Mouse (Mus musculus): ENCODE measurements around the gene Itpr2. TPM values are rescaled to one million over a fixed set of nuclear protein-coding genes. Genes with fewer than 3 reads are reported as not detected.
A peak's percentile ranks its signal among the peaks of the same experiment; 100 is the strongest.

Itpr2 gene
- polyA plus RNA-seq, 1 experiment: 18.0 TPM

- no peak for TF ChIP-seq CTCF (IDR thresholded peaks at IDR 0.05; ENCODE audit: extremely low read depth, insufficient read depth, insufficient read length, insufficient replicate concordance)
- no peak for TF ChIP-seq POLR2A (IDR thresholded peaks at IDR 0.05; ENCODE audit: low read depth, low read length)
- Histone ChIP-seq H3K27me3 (ENCODE audit: control insufficient read depth, insufficient read depth, low read length) (no peaks in the 10 kb centered on the region), H3K36me3 (ENCODE audit: control insufficient read depth, insufficient read depth, low read length) (peaks cover 9% of the 10 kb centered on the region), H3K4me1 (ENCODE audit: control insufficient read depth, insufficient read depth, insufficient read length) (peaks cover under 1% of the 10 kb centered on the region; the same call in 1 of the 2 replicates), H3K4me3 (ENCODE audit: extremely low read depth, insufficient read depth, insufficient read length) (no peak overlapping the region), H3K27ac (ENCODE audit: insufficient read depth, low read length) (no peak overlapping the region)
- DNase-seq (ENCODE audit: low read depth in 1 of 2, low spot score in 2 of 2): no peak
- 70% methylated on average over 6 of the region's 6 CpGs for WGBS
Observed at GRCm38 (mm10) chr6:146402905-146403642, 98.9 kb downstream of the Itpr2 start.

- H3K27me3 ChIP-seq (ENCODE audit: control insufficient read depth, insufficient read depth, low read length): no peaks in the 10 kb centered on the region
- no peak overlapping the region for H3K4me3 ChIP-seq (ENCODE audit: extremely low read depth, insufficient read depth, insufficient read length)
- DNase-seq (ENCODE audit: low read depth in 1 of 2, low spot score in 2 of 2): no peak
- H3K4me1 ChIP-seq (ENCODE audit: control insufficient read depth, insufficient read depth, insufficient read length): peaks cover 3% of the 10 kb centered on the region; the same call in 1 of the 2 replicates
- H3K36me3 ChIP-seq (ENCODE audit: control insufficient read depth, insufficient read depth, low read length): peaks cover 20% of the 10 kb centered on the region
- TF ChIP-seq POLR2A (IDR thresholded peaks at IDR 0.05; ENCODE audit: low read depth, low read length) (no peak), CTCF (IDR thresholded peaks at IDR 0.05; ENCODE audit: extremely low read depth, insufficient read depth, insufficient read length, insufficient replicate concordance) (no peak)
- WGBS: 44% methylated on average over 2 of the region's 3 CpGs
- no peak overlapping the region for H3K27ac ChIP-seq (ENCODE audit: insufficient read depth, low read length)
Observed at GRCm38 (mm10) chr6:146397803-146398202, 104.2 kb downstream of the Itpr2 start.

- Histone ChIP-seq H3K36me3 (ENCODE audit: control insufficient read depth, insufficient read depth, low read length) (peaks cover 23% of the 10 kb centered on the region), H3K27ac (ENCODE audit: insufficient read depth, low read length) (no peak overlapping the region), H3K4me3 (ENCODE audit: extremely low read depth, insufficient read depth, insufficient read length) (no peak overlapping the region), H3K27me3 (ENCODE audit: control insufficient read depth, insufficient read depth, low read length) (no peaks in the 10 kb centered on the region), H3K4me1 (ENCODE audit: control insufficient read depth, insufficient read depth, insufficient read length) (peaks cover 3% of the 10 kb centered on the region; the same call in 1 of the 2 replicates)
- WGBS: 93% methylated on average over 5 of the region's 5 CpGs
- DNase-seq (ENCODE audit: low read depth in 1 of 2, low spot score in 2 of 2): no peak
- no peak for TF ChIP-seq POLR2A (IDR thresholded peaks at IDR 0.05; ENCODE audit: low read depth, low read length)
- no peak for TF ChIP-seq CTCF (IDR thresholded peaks at IDR 0.05; ENCODE audit: extremely low read depth, insufficient read depth, insufficient read length, insufficient replicate concordance)
Observed at GRCm38 (mm10) chr6:146396253-146396652, 105.8 kb downstream of the Itpr2 start.

- peaks cover 29% of the 10 kb centered on the region for H3K36me3 ChIP-seq (ENCODE audit: control insufficient read depth, insufficient read depth, low read length)
- H3K27ac ChIP-seq (ENCODE audit: insufficient read depth, low read length): no peak overlapping the region
- 91% methylated on average over 4 of the region's 4 CpGs for WGBS
- H3K4me1 ChIP-seq (ENCODE audit: control insufficient read depth, insufficient read depth, insufficient read length): peaks cover 3% of the 10 kb centered on the region; the same call in 1 of the 2 replicates
- TF ChIP-seq CTCF (IDR thresholded peaks at IDR 0.05; ENCODE audit: extremely low read depth, insufficient read depth, insufficient read length, insufficient replicate concordance): no peak
- no peak for TF ChIP-seq POLR2A (IDR thresholded peaks at IDR 0.05; ENCODE audit: low read depth, low read length)
- no peak overlapping the region for H3K4me3 ChIP-seq (ENCODE audit: extremely low read depth, insufficient read depth, insufficient read length)
- no peaks in the 10 kb centered on the region for H3K27me3 ChIP-seq (ENCODE audit: control insufficient read depth, insufficient read depth, low read length)
- no peak for DNase-seq (ENCODE audit: low read depth in 1 of 2, low spot score in 2 of 2)
Observed at GRCm38 (mm10) chr6:146395616-146396015, 106.4 kb downstream of the Itpr2 start.

- Histone ChIP-seq H3K4me1 (ENCODE audit: control insufficient read depth, insufficient read depth, insufficient read length) (no peaks in the 10 kb centered on the region), H3K4me3 (ENCODE audit: extremely low read depth, insufficient read depth, insufficient read length) (no peak overlapping the region), H3K27ac (ENCODE audit: insufficient read depth, low read length) (no peak overlapping the region), H3K36me3 (ENCODE audit: control insufficient read depth, insufficient read depth, low read length) (peaks cover 36% of the 10 kb centered on the region), H3K27me3 (ENCODE audit: control insufficient read depth, insufficient read depth, low read length) (no peaks in the 10 kb centered on the region)
- WGBS: 89% methylated on average over 2 of the region's 2 CpGs
- no peak for DNase-seq (ENCODE audit: low read depth in 1 of 2, low spot score in 2 of 2)
- TF ChIP-seq CTCF (IDR thresholded peaks at IDR 0.05; ENCODE audit: extremely low read depth, insufficient read depth, insufficient read length, insufficient replicate concordance) (peak; percentile 16; the same call in 1 of the 2 replicates), POLR2A (IDR thresholded peaks at IDR 0.05; ENCODE audit: low read depth, low read length) (no peak)
Observed at GRCm38 (mm10) chr6:146392188-146392587, 109.8 kb downstream of the Itpr2 start.

- H3K36me3 ChIP-seq (ENCODE audit: control insufficient read depth, insufficient read depth, low read length): peaks cover 28% of the 10 kb centered on the region
- WGBS: 91% methylated on average over 4 of the region's 4 CpGs
- no peaks in the 10 kb centered on the region for H3K4me1 ChIP-seq (ENCODE audit: control insufficient read depth, insufficient read depth, insufficient read length)
- H3K4me3 ChIP-seq (ENCODE audit: extremely low read depth, insufficient read depth, insufficient read length): no peak overlapping the region
- TF ChIP-seq POLR2A (IDR thresholded peaks at IDR 0.05; ENCODE audit: low read depth, low read length) (no peak), CTCF (IDR thresholded peaks at IDR 0.05; ENCODE audit: extremely low read depth, insufficient read depth, insufficient read length, insufficient replicate concordance) (no peak)
- H3K27ac ChIP-seq (ENCODE audit: insufficient read depth, low read length): no peak overlapping the region
- no peaks in the 10 kb centered on the region for H3K27me3 ChIP-seq (ENCODE audit: control insufficient read depth, insufficient read depth, low read length)
- DNase-seq (ENCODE audit: low read depth in 1 of 2, low spot score in 2 of 2): no peak
Observed at GRCm38 (mm10) chr6:146390159-146390558, 111.9 kb downstream of the Itpr2 start.

- H3K36me3 ChIP-seq (ENCODE audit: control insufficient read depth, insufficient read depth, low read length): peaks cover 23% of the 10 kb centered on the region
- 95% methylated on average over 4 of the region's 4 CpGs for WGBS
- no peaks in the 10 kb centered on the region for H3K4me1 ChIP-seq (ENCODE audit: control insufficient read depth, insufficient read depth, insufficient read length)
- no peak for DNase-seq (ENCODE audit: low read depth in 1 of 2, low spot score in 2 of 2)
- H3K4me3 ChIP-seq (ENCODE audit: extremely low read depth, insufficient read depth, insufficient read length): no peak overlapping the region
- H3K27me3 ChIP-seq (ENCODE audit: control insufficient read depth, insufficient read depth, low read length): no peaks in the 10 kb centered on the region
- TF ChIP-seq POLR2A (IDR thresholded peaks at IDR 0.05; ENCODE audit: low read depth, low read length): no peak
- no peak for TF ChIP-seq CTCF (IDR thresholded peaks at IDR 0.05; ENCODE audit: extremely low read depth, insufficient read depth, insufficient read length, insufficient replicate concordance)
- H3K27ac ChIP-seq (ENCODE audit: insufficient read depth, low read length): no peak overlapping the region
Observed at GRCm38 (mm10) chr6:146388010-146388409, 114.0 kb downstream of the Itpr2 start.
